Mouse (Mus musculus) monocyte, adult 2 months (primary cell): ENCODE results near the gene Mafb.

Experiments
- DNase-seq, 2 experiments: peaks; one replicate each; pipeline ENCODE4 v3.0.0; 2022; ENCODE audit warnings: low spot score in 2 of 2, low read depth in 1 of 2

The Mafb gene

GRCm38 (mm10) chr2:160327716-160328115 lies 39.1 kb downstream of the Mafb start:
- no peak for DNase-seq

GRCm38 (mm10) chr2:160327167-160327566 lies 39.7 kb downstream of the Mafb start:
- DNase-seq: no peak

- DNase-seq: no peak
Observed at GRCm38 (mm10) chr2:160325105-160325644, 41.7 kb downstream of the Mafb start.

GRCm38 (mm10) chr2:160321829-160322228 lies 45.0 kb downstream of the Mafb start:
- DNase-seq: no peak

DNA sequence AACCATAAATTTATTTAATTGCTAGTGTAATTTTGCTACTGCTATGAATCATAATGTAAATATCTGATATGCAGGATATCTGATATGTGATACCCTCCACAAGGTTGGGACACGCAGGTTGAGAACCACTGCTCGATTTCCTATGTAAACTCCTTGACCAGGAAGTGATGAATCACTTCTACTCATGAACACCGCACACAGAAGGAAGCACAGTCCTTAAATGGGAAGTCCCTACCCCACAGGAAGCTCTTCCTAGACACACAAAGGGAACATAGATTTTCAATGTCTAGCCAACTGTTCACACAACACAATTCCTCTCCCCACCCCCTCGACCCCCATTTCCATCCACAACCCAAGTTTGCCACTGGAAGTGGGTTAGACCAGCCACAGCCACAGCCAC lies 48.6 kb downstream of the Mafb start:
- no peak for DNase-seq
